Mouse (Mus musculus): ENCODE measurements around the gene Gm44805.

DNA sequence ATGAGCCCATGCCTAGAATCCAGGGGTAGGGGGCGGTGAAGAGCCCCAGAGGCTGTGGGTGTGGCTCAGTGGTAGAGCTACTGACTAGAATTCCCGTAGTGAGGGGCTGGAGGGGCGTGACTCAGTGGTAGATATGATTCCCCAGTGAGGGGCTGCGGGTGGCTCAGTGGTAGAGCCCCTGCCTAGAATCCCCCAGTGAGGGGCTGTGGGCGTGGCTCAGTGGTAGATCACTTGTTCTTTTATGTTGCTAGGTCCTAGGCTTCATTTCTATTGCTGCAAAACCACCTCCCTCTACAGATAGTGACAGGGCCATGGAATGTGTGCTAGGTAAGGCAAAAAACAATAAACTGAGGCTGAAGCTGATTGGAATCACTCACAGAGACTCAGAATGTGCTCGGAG, 14.7 kb upstream of the Gm44805 start:
- TF ChIP-seq CTCF (conservative IDR thresholded peaks at IDR 0.05 in 1 of 2, IDR thresholded peaks at IDR 0.05 in 1 of 2; ENCODE audit: low read depth in 2 of 2, low read length in 2 of 2), result no peak
- no peak for TF ChIP-seq ZNF384 (IDR thresholded peaks at IDR 0.05; ENCODE audit: low read depth, low read length)
- TF ChIP-seq ZKSCAN1 (IDR thresholded peaks at IDR 0.05; ENCODE audit: borderline replicate concordance, low read depth, low read length), result no peak
- no peak for TF ChIP-seq TBP (conservative IDR thresholded peaks at IDR 0.05; ENCODE audit: low read depth, low read length)
- no peak for TF ChIP-seq ZMIZ1 (IDR thresholded peaks at IDR 0.05; ENCODE audit: low read depth, low read length)
- no peak for TF ChIP-seq MAX (IDR thresholded peaks at IDR 0.05; ENCODE audit: low read length)
- no peak for TF ChIP-seq CHD2 (IDR thresholded peaks at IDR 0.05; ENCODE audit: low read length)
- no peak for TF ChIP-seq TCF12 (IDR thresholded peaks at IDR 0.05; ENCODE audit: low read depth, low read length)
- TF ChIP-seq HCFC1 (IDR thresholded peaks at IDR 0.05; ENCODE audit: low read depth, low read length), result no peak
- TF ChIP-seq MEF2A (IDR thresholded peaks at IDR 0.05; ENCODE audit: borderline replicate concordance, low read depth, low read length), result no peak
- TF ChIP-seq POLR2A (IDR thresholded peaks at IDR 0.05; ENCODE audit: low read depth, low read length), result no peak
- TF ChIP-seq MAFK (IDR thresholded peaks at IDR 0.05; ENCODE audit: insufficient replicate concordance, low read length), result no peak
- no peak for TF ChIP-seq SMC3 (IDR thresholded peaks at IDR 0.05; ENCODE audit: low read depth, low read length)
